Mouse (Mus musculus) A20 (cell line): ENCODE data around the gene Tmprss11a.

Source experiments
- DNase-seq: peaks from one replicate; pipeline ENCODE4 v3.0.0-alpha.2; 2011; ENCODE audit warnings: low read depth, low spot score

Gene Tmprss11a

DNA sequence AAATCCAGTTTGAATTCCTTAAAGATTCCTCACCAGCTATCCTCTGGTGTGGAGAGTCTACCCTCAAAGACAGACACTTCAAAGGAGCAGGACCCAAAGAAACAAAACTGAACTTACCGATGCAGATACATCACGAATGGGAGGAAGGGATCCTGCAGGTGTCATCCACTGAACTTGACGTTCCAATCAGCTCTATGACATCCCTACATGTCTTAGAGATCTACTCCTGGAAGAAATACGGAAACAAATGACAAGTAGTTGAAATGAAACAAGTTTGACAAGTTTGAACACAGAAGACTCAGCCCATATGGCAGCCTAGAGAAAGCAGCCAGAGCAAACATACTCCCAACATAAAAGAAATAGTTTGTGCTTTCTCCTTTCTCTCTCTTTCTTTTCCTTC, at the start of gene Tmprss11a:
Tmprss11a (minus strand) TSS at position 101 of the 400 bp plus-strand sequence.
- DNase-seq: no peak

GRCm38 (mm10) chr5:86518500-86518899, 49.7 kb upstream of the Tmprss11a start, which contains the start of gene Tmprss11g:
TSS of gene Tmprss11g (minus strand) at chr5:86518600.
- no peak for DNase-seq

DNA sequence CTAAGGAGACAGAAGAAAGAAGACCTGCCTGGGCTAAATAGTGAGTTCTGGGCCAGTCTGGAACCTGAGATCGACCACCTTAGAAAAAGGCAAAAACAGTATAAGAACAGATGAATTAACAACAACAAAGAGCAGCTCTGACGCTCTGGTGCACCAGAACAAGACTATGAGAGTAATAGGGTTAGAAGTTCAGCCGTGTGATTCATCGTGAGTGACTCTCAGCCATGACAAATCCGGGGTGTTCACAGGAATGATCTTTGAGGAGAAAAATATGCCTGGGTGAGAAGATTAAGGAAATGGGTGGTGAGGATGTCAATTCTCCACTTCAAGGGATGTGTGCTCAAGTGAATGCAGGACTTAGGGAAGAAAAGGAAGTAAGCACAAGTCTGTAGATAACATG, 42.7 kb upstream of the Tmprss11a start:
- DNase-seq: no peak

- no peak for DNase-seq
Observed at GRCm38 (mm10) chr5:86493453-86493852, 24.7 kb upstream of the Tmprss11a start.

- DNase-seq: peak; percentile 39
Observed at GRCm38 (mm10) chr5:86482562-86482961, 13.8 kb upstream of the Tmprss11a start.

DNA sequence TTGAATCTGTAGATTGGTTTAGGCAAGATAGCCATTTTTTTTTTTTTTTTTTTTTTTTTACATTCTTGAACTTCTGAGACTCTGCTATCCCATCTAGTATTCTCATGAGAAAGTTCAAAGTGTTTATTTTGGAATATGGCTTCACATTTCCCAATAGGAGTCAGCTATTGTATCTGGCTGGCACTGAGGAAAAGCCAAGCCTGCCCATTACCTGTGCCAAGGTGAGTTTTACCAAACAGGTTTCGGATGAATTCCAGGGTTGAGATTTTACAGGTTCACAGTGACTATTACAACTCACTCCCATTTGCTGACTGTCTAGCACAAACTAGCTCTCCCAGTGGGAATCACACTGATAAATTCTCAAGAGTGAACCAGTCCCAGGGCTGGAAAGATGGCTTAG, 13.2 kb upstream of the Tmprss11a start:
- no peak for DNase-seq

DNA sequence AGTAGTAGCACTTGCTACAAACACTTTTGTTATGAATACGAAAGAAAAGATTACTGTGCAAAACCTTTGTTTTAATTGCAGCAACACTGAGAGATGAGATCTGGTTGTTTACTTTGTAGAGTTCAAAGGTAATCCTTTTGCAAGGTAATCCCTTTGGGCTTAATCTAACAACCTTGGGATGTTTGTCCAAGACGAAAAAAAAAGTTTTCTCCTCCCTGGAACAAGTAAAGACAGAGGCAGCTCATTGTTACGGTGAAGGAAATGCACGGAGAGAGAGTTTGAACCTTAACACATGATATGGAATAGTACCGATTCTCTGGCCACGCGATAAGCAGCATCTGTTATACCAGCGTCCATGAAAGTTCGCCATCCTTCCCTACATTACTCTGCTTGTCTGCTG, 5.1 kb upstream of the Tmprss11a start:
- DNase-seq: no peak

GRCm38 (mm10) chr5:86439306-86439705, 29.5 kb downstream of the Tmprss11a start:
- DNase-seq: no peak

DNA sequence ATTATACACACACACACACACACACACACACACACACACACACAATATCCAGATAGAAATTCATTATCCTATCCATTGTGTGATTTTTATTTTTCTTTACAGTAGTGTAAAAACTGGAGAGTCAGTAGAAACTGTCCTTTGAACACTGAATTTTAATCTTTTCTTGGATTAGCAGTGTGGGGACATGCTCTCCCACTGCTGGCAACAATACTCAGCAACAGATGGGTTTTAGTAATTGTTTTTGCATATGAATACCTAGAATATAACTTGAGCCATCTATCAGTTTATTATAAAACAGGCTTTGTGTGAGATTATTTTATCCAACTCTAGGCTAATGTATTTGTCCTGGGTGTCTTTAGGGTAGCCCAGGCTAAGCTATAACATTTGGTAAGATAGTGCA, 30.2 kb downstream of the Tmprss11a start:
- no peak for DNase-seq

DNA sequence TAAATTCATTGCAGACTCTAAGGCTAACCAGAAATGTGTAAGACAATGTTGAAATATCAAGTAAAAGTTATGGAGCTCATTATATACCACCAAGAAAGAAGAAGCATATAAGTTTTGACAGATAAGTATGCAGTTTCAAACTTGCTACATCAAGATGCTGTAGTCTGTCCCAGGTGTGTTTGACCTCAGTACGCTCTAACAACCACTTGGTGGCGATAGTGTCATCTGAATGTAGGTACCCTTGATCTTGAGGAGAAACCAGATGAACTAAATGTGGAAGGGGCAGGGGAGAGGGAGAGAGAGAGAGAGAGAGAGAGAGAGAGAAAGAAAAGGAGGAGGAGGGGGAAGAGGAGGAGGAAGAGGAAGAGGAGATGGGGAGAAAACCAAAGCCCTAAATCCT, 36.1 kb downstream of the Tmprss11a start:
- peak; percentile 65 for DNase-seq

DNA sequence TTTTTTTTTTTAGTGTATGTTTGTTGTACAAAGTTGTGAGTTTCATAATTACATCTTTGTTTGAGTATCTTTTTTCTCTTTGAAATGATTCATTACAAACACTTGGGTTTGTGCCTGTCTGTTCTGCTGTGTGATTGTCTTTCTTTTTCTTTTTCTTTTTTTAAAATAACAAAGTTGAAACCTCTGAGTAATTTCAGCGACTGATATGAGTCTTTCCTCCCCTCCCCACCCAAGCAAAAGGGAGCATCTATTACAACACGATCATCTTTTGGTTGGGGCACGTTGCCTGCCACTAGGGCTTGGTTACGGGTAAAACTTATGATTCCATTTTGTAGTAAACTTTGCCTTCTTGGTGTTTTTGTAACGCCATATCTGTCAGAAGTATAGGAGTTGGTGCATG, 37.7 kb downstream of the Tmprss11a start:
- no peak for DNase-seq

DNA sequence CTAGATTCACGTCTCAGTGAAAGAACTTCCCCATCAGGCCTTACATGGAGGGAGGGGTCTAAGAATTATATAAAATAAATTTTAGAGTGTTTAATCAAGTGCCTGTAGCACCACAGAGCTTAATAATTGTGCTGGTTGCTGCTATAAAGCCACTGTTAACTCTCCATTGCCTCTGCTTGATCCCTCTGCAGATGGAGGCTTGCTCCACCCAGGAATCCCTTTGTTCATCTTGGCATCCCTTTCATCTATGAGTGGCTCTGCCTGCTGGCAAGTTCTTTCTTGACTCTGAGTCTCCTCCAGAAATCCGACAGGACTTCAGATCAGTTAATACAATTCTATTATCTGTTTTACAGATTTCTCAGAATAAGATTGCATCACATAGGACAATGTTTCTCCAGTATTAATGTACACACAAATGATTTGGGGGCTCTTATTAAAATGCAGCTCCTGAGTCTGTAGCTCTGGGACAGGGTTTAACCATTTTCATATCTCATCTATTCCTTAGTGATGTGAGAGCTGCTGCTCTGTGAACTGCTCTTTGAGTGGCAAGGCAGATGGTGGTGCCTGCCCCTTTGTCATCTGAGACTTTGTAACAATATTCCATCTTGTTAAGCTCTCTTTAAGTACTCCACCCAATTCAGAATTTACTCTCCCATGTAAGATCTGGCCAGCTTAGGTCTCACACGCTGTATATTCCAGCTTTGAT, 47.3 kb downstream of the Tmprss11a start:
- DNase-seq: no peak

GRCm38 (mm10) chr5:86419494-86419893, 49.3 kb downstream of the Tmprss11a start:
- DNase-seq: peak; percentile 13

GRCm38 (mm10) chr5:86414280-86414679, 54.5 kb downstream of the Tmprss11a start:
- DNase-seq: no peak

GRCm38 (mm10) chr5:86410815-86411214, 58.0 kb downstream of the Tmprss11a start:
- DNase-seq: peak; percentile 32

DNA sequence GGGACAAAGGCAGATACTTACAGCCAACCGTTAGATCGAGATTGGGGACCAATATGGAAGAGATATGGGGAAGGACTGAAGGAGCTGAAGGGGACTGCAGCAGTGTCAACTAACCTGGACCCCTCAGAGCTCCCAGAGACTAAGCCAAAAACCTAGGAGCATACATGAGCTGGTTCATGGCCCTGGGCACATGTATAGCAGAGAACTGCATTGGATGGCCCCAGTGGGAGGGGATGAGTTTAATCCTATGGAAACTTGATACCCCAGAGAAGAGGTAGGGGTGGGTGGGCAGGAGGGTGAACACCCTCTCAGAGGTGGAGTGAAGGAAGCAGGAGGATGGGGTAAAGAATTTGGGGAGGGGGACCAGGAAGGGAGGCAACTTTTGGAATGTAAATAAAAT, 60.8 kb downstream of the Tmprss11a start:
- no peak for DNase-seq

DNA sequence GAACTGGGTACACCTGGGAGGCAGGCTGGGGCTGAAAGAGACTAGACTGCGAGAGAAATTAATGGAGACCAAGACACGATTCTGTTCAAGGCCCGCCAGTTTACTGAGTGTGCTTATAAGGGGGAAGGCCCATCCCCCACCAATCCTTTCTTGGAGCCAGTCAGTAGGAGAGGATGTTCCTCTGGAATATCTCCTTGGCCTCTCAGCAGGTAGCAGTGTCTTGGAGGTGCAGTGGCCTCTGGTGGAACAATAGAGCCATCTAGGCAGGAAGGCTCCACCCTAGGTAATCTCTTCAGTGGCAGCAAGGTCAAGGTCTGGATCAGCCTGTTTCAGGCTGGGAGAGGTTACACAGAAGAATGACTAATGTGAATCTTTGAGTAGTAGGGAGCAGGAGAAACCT, 61.6 kb downstream of the Tmprss11a start:
- DNase-seq: no peak

GRCm38 (mm10) chr5:86373320-86373719, 95.5 kb downstream of the Tmprss11a start, which contains the start of gene Tmprss11d:
TSS of gene Tmprss11d (minus strand) at chr5:86373420.
- DNase-seq: peak; percentile 31
